Mouse (Mus musculus) E14TG2a.4 (cell line): ENCODE data around the gene Terf2.

ENCODE experiments used
- H3K27me3 ChIP-seq: 2 replicates; pipeline ENCODE4 v1.6.1; 2014; ENCODE audit warnings: low read length, control low read depth; ENCODE audit not compliant: insufficient read depth
- H3K36me3 ChIP-seq: 2 replicates; pipeline ENCODE4 v1.6.1; 2014; ENCODE audit warnings: low read length, control low read depth; ENCODE audit not compliant: insufficient read depth
- H3K4me1 ChIP-seq: replicated peaks from 2 replicates; pipeline ENCODE4 v1.6.1; 2014; ENCODE audit warnings: low read depth, low read length, control low read depth
- H3K4me3 ChIP-seq: replicated peaks from 2 replicates; pipeline ENCODE4 v1.5.1; 2014; ENCODE audit warnings: mild to moderate bottlenecking, low read length
- H3K9me3 ChIP-seq: 2 replicates; pipeline ENCODE4 v1.6.1; 2014; ENCODE audit warnings: low read length, control low read depth
- CTCF ChIP-seq: conservative IDR thresholded peaks from 2 replicates; pipeline ENCODE4 v1.5.1; 2014; ENCODE audit warnings: low read length
- NANOG ChIP-seq: IDR thresholded peaks from 2 replicates; pipeline ENCODE4 v1.6.1; 2014; ENCODE audit warnings: borderline replicate concordance, low read length, mixed read lengths
- POU5F1 ChIP-seq: IDR thresholded peaks from 2 replicates; pipeline ENCODE4 v1.6.1; 2014; ENCODE audit warnings: low read length, borderline replicate concordance

Gene Terf2

GRCm38 (mm10) chr8:107132581-107133491 is 36.5 kb upstream of the Terf2 start:
- peak overlapping the region; percentile 58 for H3K4me3 ChIP-seq
- peaks cover 78% of the 10 kb centered on the region for H3K4me1 ChIP-seq
- TF ChIP-seq NANOG (no peak), POU5F1 (no peak), CTCF (no peak)
- no peaks in the 10 kb centered on the region for H3K9me3 ChIP-seq
- H3K36me3 ChIP-seq: no peaks in the 10 kb centered on the region
- H3K27me3 ChIP-seq: no peaks in the 10 kb centered on the region

- Histone ChIP-seq H3K36me3 (no peaks in the 10 kb centered on the region), H3K4me3 (no peak overlapping the region), H3K4me1 (peaks cover 53% of the 10 kb centered on the region), H3K27me3 (no peaks in the 10 kb centered on the region), H3K9me3 (no peaks in the 10 kb centered on the region)
- TF ChIP-seq NANOG (0 out of 2 replicates have a peak, but pooled peaks have one; percentile 1), POU5F1 (no peak), CTCF (no peak)
Measured at GRCm38 (mm10) chr8:107130028-107130427, 33.7 kb upstream of the Terf2 start.

DNA sequence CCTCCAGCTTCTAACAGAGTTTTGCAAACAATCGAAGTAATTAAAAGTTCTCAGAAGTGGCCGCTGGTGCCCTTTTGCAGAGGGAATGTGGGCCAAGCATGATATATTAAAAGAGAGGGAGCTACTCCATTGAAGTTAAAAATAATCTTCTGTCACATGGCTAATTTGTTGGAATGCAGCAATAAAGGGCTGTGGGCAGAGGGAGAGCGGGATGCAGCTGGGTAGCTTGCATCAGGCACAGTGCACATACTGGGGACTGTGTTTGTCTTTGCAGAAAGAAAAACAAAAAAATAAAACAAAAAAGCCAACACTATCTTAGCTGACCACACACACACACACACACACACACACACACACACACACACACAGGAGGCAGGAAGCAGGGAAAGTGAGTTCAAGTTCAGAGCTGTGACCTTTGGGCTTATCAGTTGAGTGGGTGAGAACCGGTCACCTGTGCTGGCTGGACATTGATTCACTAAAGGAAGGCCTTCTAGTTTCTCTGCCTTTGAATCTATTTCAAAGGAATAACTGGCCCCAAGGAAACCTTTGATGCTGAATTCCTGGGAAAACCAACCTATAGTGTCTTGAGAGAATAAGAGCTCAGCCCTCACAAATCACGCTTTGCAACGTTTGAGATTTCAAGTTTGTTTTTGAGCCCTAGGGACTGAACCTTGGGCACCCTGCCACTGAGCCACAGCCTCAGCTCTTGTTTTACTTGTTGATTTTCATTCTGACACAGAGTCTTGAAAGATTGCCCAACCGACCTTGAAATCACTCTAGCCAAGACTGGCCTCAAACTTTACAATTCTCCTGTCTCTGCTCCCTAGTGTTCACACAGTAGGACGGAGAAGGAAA is 33.1 kb upstream of the Terf2 start:
- Histone ChIP-seq H3K4me1 (peaks cover 51% of the 10 kb centered on the region), H3K36me3 (no peaks in the 10 kb centered on the region), H3K9me3 (no peaks in the 10 kb centered on the region), H3K4me3 (no peak overlapping the region), H3K27me3 (no peaks in the 10 kb centered on the region)
- TF ChIP-seq POU5F1: no peak
- 0 out of 2 replicates have a peak, but pooled peaks have one; percentile 4 for TF ChIP-seq NANOG
- TF ChIP-seq CTCF: no peak

DNA sequence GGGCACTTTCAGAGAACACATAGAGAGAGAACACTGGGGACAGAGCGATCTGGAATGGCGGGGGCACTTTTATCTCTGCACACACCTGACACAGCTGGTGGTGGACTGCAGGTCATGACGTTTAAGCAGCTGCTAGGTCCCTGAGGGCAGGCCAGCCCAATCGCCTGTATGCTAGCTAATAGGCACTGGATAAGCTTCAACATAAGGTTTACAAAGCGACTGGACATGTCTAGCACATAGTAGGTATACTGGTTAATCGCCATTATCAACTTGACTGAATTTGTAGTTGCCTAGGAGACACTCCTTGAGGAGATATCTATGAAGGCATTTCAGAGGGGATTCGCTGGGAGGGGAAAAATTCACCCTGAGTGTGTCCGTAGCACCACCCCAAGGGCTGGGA is 28.0 kb upstream of the Terf2 start:
- Histone ChIP-seq H3K4me3 (peak overlapping the region; percentile 41; the same call in 1 of the 2 replicates), H3K36me3 (no peaks in the 10 kb centered on the region), H3K4me1 (peaks cover 27% of the 10 kb centered on the region), H3K9me3 (no peaks in the 10 kb centered on the region), H3K27me3 (no peaks in the 10 kb centered on the region)
- TF ChIP-seq CTCF (no peak), POU5F1 (no peak), NANOG (no peak)

DNA sequence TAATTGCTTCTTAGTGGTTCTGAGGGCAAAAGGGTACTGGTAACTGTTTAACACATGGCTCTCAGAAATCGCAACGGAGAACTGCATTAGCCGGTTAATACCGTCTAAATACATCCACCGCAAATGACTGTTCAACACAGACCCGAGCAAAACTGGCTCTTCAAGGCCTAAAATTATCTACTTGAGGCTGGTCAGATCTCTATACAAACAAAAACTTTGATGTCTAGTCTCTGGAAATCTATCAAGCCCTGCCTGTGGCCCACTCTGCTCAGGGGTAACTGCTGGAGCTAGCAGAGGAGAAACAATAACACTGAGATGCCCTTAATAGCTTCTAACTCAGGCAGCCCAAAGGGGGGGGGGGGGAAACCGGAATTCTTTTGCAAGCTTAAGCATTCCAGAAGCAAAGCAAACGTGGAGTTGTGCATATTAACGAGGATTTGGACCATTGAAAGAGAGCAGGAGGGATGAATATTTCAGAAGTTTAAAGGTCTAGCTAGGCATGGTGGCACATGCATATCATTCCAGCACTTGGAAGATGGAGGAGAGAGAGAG is 26.8 kb upstream of the Terf2 start:
- H3K27me3 ChIP-seq: no peaks in the 10 kb centered on the region
- no peak overlapping the region for H3K4me3 ChIP-seq
- no peaks in the 10 kb centered on the region for H3K9me3 ChIP-seq
- TF ChIP-seq POU5F1: no peak
- TF ChIP-seq CTCF: no peak
- no peak for TF ChIP-seq NANOG
- H3K4me1 ChIP-seq: peaks cover 35% of the 10 kb centered on the region
- no peaks in the 10 kb centered on the region for H3K36me3 ChIP-seq

GRCm38 (mm10) chr8:107121681-107122291 is 25.4 kb upstream of the Terf2 start:
- no peaks in the 10 kb centered on the region for H3K9me3 ChIP-seq

GRCm38 (mm10) chr8:107120806-107121205 is 24.5 kb upstream of the Terf2 start:
- no peak overlapping the region for H3K4me3 ChIP-seq
- TF ChIP-seq CTCF (peak; percentile 83), NANOG (no peak)
- no peaks in the 10 kb centered on the region for H3K9me3 ChIP-seq
- H3K36me3 ChIP-seq: no peaks in the 10 kb centered on the region
- peaks cover 45% of the 10 kb centered on the region for H3K4me1 ChIP-seq
- no peaks in the 10 kb centered on the region for H3K27me3 ChIP-seq

More at GRCm38 (mm10) chr8:107121681-107122291, 25.4 kb upstream of the Terf2 start:
- Histone ChIP-seq H3K27me3 (no peaks in the 10 kb centered on the region), H3K4me3 (no peak overlapping the region), H3K4me1 (peaks cover 38% of the 10 kb centered on the region), H3K36me3 (no peaks in the 10 kb centered on the region)
- no peak for TF ChIP-seq POU5F1
- no peak for TF ChIP-seq NANOG
- TF ChIP-seq CTCF: no peak

DNA sequence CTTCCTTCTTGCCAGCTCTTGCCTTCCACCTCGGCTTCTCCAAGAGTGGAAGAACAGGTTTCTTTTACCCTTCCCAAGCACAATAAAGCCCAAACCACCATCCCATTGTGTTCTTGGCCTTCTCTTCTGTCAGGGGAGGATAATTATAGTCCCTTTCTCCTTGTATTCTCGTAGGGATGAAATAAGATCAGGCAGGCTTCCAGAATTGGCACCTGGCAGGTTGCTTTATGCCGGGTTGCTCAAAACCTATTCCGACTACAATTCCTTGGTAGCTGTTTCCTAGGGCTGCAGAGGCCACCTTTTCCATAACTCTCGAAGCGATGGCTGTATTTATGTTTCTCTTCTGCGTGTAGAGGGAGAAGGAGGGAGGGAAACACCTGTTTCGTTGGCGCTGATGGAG is 23.1 kb upstream of the Terf2 start:
- no peaks in the 10 kb centered on the region for H3K36me3 ChIP-seq
- H3K9me3 ChIP-seq: no peaks in the 10 kb centered on the region
- H3K27me3 ChIP-seq: no peaks in the 10 kb centered on the region
- no peak overlapping the region for H3K4me3 ChIP-seq
- H3K4me1 ChIP-seq: peaks cover 52% of the 10 kb centered on the region
- TF ChIP-seq CTCF (no peak), NANOG (no peak), POU5F1 (no peak)
